Mouse (Mus musculus) heart, embryonic 16.5 days (tissue): ENCODE measurements around the gene Gm49361. TPM values are rescaled to one million over a fixed set of nuclear protein-coding genes. Genes with fewer than 3 reads are reported as not detected.
"Not testable (repeated sequence)": the region's sequence is repeated elsewhere in the genome, so short reads cannot be mapped to it uniquely, and the experiment has no call there.

Experiments used
- ATAC-seq: fragments of 200-750 bp; cut with Nextera tagmentation; replicated peaks from 2 replicates; pipeline ENCODE4 v1.8.0; 2017; ENCODE audit warnings: moderate number of reproducible peaks; ENCODE audit not compliant: insufficient read depth, low FRiP score; ENCODE audit errors: extremely low read depth
- H3K27ac ChIP-seq: fragments of 300-500 bp; sonication (generic); 2 replicates; pipeline ENCODE4 v1.5.1; 2014; ENCODE audit warnings: mild to moderate bottlenecking, low read length, control low read depth, moderate library complexity
- H3K27me3 ChIP-seq: fragments of 300-500 bp; sonication (generic); 2 replicates; pipeline ENCODE4 v1.6.1; 2014; ENCODE audit warnings: low read length, mixed read lengths; ENCODE audit not compliant: control insufficient read depth, insufficient read depth
- H3K36me3 ChIP-seq: fragments of 300-500 bp; sonication (generic); 2 replicates; pipeline ENCODE4 v1.6.1; 2014; ENCODE audit not compliant: control insufficient read depth, insufficient read depth
- H3K4me1 ChIP-seq: fragments of 300-500 bp; sonication (generic); 2 replicates; pipeline ENCODE4 v1.6.1; 2014; ENCODE audit warnings: low read length, mixed read lengths; ENCODE audit not compliant: control insufficient read depth, insufficient read depth
- H3K4me2 ChIP-seq: fragments of 300-500 bp; sonication (generic); 2 replicates; pipeline ENCODE4 v1.6.1; 2014; ENCODE audit warnings: low read depth, mild to moderate bottlenecking, control low read depth, low read length
- H3K4me3 ChIP-seq: fragments of 300-500 bp; sonication (generic); 2 replicates; pipeline ENCODE4 v1.5.1; 2014; ENCODE audit warnings: mild to moderate bottlenecking, control low read depth, low read length
- H3K9ac ChIP-seq: fragments of 300-500 bp; sonication (generic); 2 replicates; pipeline ENCODE4 v1.6.1; 2014; ENCODE audit warnings: low read length, control low read depth
- H3K9me3 ChIP-seq: fragments of 300-500 bp; sonication (generic); replicated peaks from 2 replicates; pipeline ENCODE4 v1.6.1; 2016; ENCODE audit warnings: low read length; ENCODE audit not compliant: control insufficient read depth
- WGBS: fragments of 180-500 bp; shearing (Covaris S2); extraction: QIAGEN DNeasy Blood & Tissue Kit; methylation state at CpG from one replicate; pipeline ENCODE4 v1.1.7; 2014; 5-methylcytosine and 5-hydroxymethylcytosine counted together
- polyA plus RNA-seq: library from polyadenylated mRNA; unstranded; fragments of >200 nt; fragmentation: Nextera tagmentation; extraction: Ambion mirVana; gene quantifications from 2 replicates; pipeline ENCODE4 v1.2.1, GENCODE M21; 2015

Gene Gm49361
- polyA plus RNA-seq, 1 experiment from 2014 or later: not detected

DNA sequence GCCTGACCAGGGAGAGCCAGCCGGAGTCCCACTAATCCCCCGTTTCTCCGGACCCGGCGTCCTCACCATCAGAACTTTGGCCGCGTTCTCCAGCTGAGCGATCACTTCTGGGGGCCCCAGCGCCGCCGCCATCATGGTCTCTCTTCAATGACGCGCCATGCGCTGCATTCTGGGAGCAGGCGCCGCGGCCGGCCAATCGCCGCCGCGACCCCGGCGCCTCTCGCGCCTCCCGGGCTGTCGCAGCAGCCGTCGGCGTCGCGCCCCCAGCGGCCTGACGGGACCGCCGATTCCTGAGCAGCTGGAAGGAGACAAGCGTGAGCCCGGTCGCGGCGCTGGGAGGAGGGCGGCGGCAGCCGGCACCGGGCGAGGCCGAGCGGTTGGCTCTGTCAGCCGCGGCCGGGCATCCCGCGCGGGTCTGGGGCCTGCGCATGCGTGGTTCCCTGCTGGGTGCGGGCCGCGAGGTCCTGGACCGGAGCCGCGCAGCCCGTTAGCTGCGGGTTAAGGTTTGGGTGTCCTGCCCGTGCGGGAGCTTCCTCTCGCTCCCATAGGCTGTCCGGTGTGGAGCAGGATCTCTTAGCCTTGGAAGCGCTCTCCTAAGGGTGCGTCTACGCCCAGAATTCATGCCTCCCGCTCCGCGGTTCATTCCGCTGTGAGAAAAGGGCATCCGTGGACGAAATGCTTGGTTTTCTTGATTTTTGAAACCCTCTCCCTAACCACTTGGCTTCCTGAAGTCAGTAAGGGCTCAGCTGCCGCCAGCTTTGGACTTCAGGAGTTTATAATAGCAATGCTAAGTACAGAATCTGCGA lies 80.9 kb downstream of the Gm49361 start, which contains the start of gene Xpo4:
Gene Xpo4, minus strand, starts transcription at position 609 of the 806 bp plus-strand sequence.
- Histone ChIP-seq H3K4me3 (peak within 1 kb of the TSS; percentile 97), H3K9ac (peak within 1 kb of the TSS; percentile 93), H3K4me1 (peaks cover 9% of the 10 kb centered on the region), H3K27ac (peak within 1 kb of the TSS; percentile 94), H3K9me3 (no peaks in the 10 kb centered on the region), H3K27me3 (no peaks in the 10 kb centered on the region), H3K36me3 (no peaks in the 10 kb centered on the region), H3K4me2 (peak within 1 kb of the TSS; percentile 92)
- ATAC-seq: peak; percentile 95
- WGBS: under 1% methylated on average over 79 of the region's 80 CpGs

DNA sequence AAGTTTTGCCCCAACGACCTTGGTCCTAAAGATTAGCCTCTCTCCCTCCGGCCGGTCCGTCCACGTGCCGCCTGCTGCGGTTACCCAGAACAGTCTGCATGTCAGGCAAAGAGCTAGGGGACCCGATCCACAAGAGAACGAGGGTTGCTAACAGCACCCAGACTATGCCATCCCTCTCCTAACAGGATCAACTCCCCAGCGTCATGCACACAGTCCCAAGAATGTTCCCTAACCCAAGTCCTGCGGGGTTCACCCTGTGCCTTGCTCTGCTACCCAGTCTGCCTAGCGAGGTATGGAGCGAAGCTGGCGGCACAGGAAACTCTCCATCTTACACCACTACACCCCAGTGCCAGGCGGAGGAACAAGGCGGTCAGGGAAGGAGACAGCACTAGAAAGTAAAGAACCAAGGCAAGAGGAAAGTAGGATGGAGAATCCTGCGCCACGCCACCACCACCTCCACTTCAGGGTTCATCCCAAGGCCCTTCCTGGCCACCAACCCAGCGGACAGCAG lies 81.5 kb downstream of the Gm49361 start:
- H3K4me3 ChIP-seq: peak overlapping the region; percentile 97
- peak overlapping the region; percentile 92 for H3K4me2 ChIP-seq
- H3K27me3 ChIP-seq: no peaks in the 10 kb centered on the region
- ATAC-seq: peak; percentile 30; the same call in 1 of the 2 replicates
- H3K36me3 ChIP-seq: no peaks in the 10 kb centered on the region
- peak overlapping the region; percentile 94 for H3K27ac ChIP-seq
- no peaks in the 10 kb centered on the region for H3K9me3 ChIP-seq
- H3K4me1 ChIP-seq: peaks cover 9% of the 10 kb centered on the region
- WGBS: under 1% methylated on average over 19 of the region's 19 CpGs
- H3K9ac ChIP-seq: peak overlapping the region; percentile 93

DNA sequence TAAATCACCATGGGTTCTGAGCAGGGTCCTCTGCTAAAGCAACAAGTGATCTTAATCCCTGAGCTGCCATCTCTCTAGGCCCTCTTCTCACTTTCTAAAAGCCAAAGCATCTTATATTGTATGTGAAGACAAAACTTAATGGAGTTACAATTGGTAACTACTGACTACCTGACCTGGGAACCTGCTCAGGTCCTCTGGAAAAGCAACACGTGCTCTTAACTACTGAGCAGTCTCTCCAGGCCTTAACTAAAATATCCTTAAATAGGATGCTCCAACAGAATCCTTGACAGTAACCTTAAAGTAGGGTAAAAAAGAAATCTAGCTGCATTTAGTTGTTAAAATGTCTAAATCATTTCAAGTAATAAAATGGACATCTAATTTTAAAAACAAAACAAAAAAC lies 82.3 kb downstream of the Gm49361 start:
- H3K4me1 ChIP-seq: peaks cover 9% of the 10 kb centered on the region
- no peak overlapping the region for H3K27ac ChIP-seq
- ATAC-seq: no peak
- peak overlapping the region; percentile 97 for H3K4me3 ChIP-seq
- no peaks in the 10 kb centered on the region for H3K27me3 ChIP-seq
- H3K9ac ChIP-seq: peak overlapping the region; percentile 93; the same call in 1 of the 2 replicates
- 22% methylated on average over 1 of the region's 1 CpGs for WGBS
- H3K36me3 ChIP-seq: no peaks in the 10 kb centered on the region
- peak overlapping the region; percentile 92 for H3K4me2 ChIP-seq
- no peaks in the 10 kb centered on the region for H3K9me3 ChIP-seq

DNA sequence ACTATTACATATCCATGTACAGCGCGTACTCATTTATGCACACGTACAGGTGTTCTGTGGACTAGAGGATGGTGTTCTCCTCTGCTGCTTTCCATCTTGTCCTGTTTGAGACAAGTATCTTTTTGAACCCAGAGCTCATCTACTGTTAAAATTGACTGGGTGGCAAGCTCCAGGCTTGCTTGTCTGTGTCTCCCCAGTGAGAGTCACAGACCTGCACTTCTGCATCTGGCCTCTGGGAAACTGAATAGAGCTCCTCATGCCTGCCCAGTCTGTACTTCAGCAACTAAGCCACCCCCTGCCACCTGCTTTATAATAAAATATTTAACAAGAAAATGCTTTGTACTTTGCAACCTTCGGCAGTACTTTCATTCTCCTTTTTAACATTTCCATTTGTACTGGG lies 87.6 kb downstream of the Gm49361 start:
- 97% methylated on average over 4 of the region's 4 CpGs for WGBS
- Histone ChIP-seq H3K4me3 (no peak overlapping the region), H3K27me3 (no peaks in the 10 kb centered on the region), H3K9ac (no peak overlapping the region), H3K36me3 (no peaks in the 10 kb centered on the region), H3K9me3 (no peaks in the 10 kb centered on the region), H3K4me2 (no peak overlapping the region), H3K4me1 (no peaks in the 10 kb centered on the region), H3K27ac (no peak overlapping the region)
- ATAC-seq: no peak

GRCm38 (mm10) chr14:57657500-57657899 lies 88.4 kb downstream of the Gm49361 start:
- Histone ChIP-seq H3K4me2 (no peak overlapping the region), H3K4me3 (no peak overlapping the region), H3K36me3 (no peaks in the 10 kb centered on the region), H3K27me3 (no peaks in the 10 kb centered on the region), H3K9ac (no peak overlapping the region), H3K27ac (no peak overlapping the region), H3K4me1 (peaks cover 3% of the 10 kb centered on the region; the same call in 1 of the 2 replicates), H3K9me3 (no peaks in the 10 kb centered on the region)
- WGBS: 100% methylated on average over 2 of the region's 2 CpGs
- no peak for ATAC-seq

DNA sequence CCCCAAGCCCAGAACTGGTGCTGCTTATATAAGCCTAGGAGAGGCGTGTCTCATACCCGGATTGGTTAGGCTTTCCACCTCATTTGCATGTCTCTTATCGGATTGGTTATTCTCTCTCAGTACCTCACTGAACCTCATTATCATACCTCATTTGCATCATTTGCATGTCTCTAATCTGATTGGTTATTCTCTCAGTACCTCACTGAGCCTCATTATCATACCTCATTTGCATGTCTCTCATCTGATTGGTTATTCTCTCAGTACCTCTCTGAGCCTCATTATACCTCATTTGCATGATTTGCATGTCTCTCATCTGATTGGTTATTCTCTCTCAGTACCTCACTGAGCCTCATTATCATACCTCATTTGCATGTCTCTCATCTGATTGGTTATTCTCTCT lies 89.4 kb downstream of the Gm49361 start:
- H3K27me3 ChIP-seq, H3K9ac ChIP-seq, ATAC-seq, H3K4me1 ChIP-seq, H3K9me3 ChIP-seq, H3K36me3 ChIP-seq, H3K4me2 ChIP-seq, H3K27ac ChIP-seq, H3K4me3 ChIP-seq: not testable (repeated sequence)
- 89% methylated on average over 3 of the region's 3 CpGs for WGBS

- Histone ChIP-seq H3K9ac (no peak overlapping the region), H3K36me3 (no peaks in the 10 kb centered on the region), H3K27me3 (no peaks in the 10 kb centered on the region), H3K9me3 (no peaks in the 10 kb centered on the region), H3K4me1 (peaks cover 3% of the 10 kb centered on the region; the same call in 1 of the 2 replicates), H3K27ac (no peak overlapping the region), H3K4me3 (no peak overlapping the region), H3K4me2 (no peak overlapping the region)
- no peak for ATAC-seq
Measured at GRCm38 (mm10) chr14:57649501-57649900, 96.4 kb downstream of the Gm49361 start.

DNA sequence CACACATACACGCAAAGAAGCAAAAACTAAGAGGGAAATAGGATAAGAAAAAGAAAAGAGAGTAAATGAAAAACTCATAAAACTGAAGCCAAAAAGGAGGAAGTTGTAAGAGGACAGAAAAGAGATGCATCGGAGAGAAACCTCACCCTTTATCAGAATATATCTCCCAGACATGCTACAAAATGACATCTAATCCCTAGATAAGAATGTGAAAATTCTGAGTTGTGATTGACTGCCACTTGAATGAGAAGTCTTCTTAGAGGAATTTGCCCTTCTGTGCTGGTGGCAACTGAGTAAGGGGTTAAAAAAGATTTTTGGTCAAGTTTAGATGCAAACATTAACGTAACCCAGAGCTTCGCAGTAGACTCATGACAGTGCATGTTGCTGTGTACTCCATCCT lies 99.7 kb downstream of the Gm49361 start:
- H3K9ac ChIP-seq: no peak overlapping the region
- no peaks in the 10 kb centered on the region for H3K27me3 ChIP-seq
- H3K27ac ChIP-seq: no peak overlapping the region
- 0 out of 2 replicates have a peak, but pooled peaks cover 5% of the 10 kb centered on the region for H3K36me3 ChIP-seq
- ATAC-seq: no peak
- WGBS: 88% methylated on average over 4 of the region's 4 CpGs
- H3K4me2 ChIP-seq: no peak overlapping the region
- H3K9me3 ChIP-seq: no peaks in the 10 kb centered on the region
- H3K4me3 ChIP-seq: no peak overlapping the region
- H3K4me1 ChIP-seq: no peaks in the 10 kb centered on the region

DNA sequence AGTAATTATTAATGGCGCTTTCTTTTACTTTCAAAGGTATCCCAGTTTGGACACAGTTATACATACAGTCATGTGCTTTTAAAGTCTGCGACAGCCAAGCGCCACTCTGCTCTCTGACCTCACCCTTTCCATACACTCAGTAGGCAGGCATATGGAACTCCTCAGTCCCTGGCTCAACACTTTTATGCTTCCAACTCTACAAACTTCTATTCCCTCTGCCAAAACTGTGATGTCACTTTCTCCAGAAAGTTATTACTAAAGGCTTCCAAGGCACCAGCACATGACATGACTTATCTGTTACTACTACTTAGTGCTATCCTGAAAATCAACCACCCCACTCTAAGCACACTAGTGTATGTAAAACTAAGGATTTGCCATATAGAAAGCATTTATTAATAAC lies 106.8 kb downstream of the Gm49361 start:
- Histone ChIP-seq H3K4me1 (peaks cover 12% of the 10 kb centered on the region), H3K27me3 (no peaks in the 10 kb centered on the region), H3K27ac (peak overlapping the region; percentile 23; the same call in 1 of the 2 replicates), H3K9me3 (no peaks in the 10 kb centered on the region), H3K4me2 (no peak overlapping the region), H3K9ac (no peak overlapping the region), H3K4me3 (no peak overlapping the region), H3K36me3 (0 out of 2 replicates have a peak, but pooled peaks cover 5% of the 10 kb centered on the region)
- ATAC-seq: 0 out of 2 replicates have a peak, but pooled peaks have one; percentile 37
- 81% methylated on average over 3 of the region's 3 CpGs for WGBS
